18 mouse cellular contexts compared by ENCODE assay signal in the genomic region with DNA sequence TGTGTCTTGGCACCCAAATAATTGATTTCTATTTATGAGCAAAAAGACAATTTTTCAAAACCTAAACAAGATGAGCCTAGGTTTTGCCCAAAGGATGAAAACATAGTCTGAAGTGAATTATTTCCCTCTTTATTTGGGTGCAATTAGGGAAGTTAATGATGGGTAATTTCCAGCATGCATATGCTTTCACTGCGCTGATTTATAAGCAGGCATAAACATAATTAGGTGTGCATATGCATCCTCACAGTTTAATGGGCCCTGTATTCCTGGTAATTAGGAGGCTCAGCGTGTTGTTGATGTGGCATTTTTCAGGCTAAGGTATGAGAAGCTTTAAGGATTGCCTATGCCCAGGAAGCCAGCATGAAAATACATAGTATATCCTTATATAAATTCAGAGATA.
A peak's percentile ranks its signal among the peaks of the same experiment; 100 is the strongest.
DNase-seq lines count a peak whose midpoint lies in the region; ATAC-seq lines count a peak whose summit lies in the region.
"Had no signal": no experiment of that assay in that cellular context is flagged by ENCODE, and none has a peak within 500 bp of the region (broad histone marks: within the 10 kb centered on the region; RNA-seq: fewer than 3 reads in every experiment).

No protein-coding gene starts in this region.

- H3K9ac ChIP-seq in midbrain, embryonic 14.5 days (replicated peaks; ENCODE audit: low read length), result no peak overlapping the region
- H3K9ac ChIP-seq in midbrain, embryonic 16.5 days (ENCODE audit: low read depth, low read length), result no peak overlapping the region
- no peak overlapping the region for H3K9ac ChIP-seq in forebrain, embryonic 15.5 days (replicated peaks)
- no peak overlapping the region for H3K9ac ChIP-seq in hindbrain, embryonic 15.5 days
- H3K9ac ChIP-seq in neural tube, embryonic 15.5 days (replicated peaks), result no peak overlapping the region
- H3K9ac ChIP-seq: liver, postnatal 0 days had no signal

- DNase-seq in midbrain, embryonic 14.5 days, result peak; percentile 21
- no peak for DNase-seq in kidney, adult 11 months
- DNase-seq: B cell, adult 2 months; cerebellum, adult 2 months; cerebellum, postnatal 36 days; heart, postnatal 14 days; kidney, postnatal 36 days; liver, postnatal 0 days; lung, postnatal 14 days; thymus, postnatal 25 days had no signal

- H3K4me1 ChIP-seq in midbrain, embryonic 14.5 days (ENCODE audit: control insufficient read depth, insufficient read depth, low read length), result no peaks in the 10 kb centered on the region
- no peaks in the 10 kb centered on the region; the same call in 1 of the 2 replicates for H3K4me1 ChIP-seq in midbrain, embryonic 16.5 days (ENCODE audit: control insufficient read depth, insufficient read depth, low read length)
- peaks cover 12% of the 10 kb centered on the region for H3K4me1 ChIP-seq in forebrain, embryonic 15.5 days
- peaks cover 9% of the 10 kb centered on the region; the same call in 1 of the 2 replicates for H3K4me1 ChIP-seq in hindbrain, embryonic 15.5 days (replicated peaks)
- peaks cover 9% of the 10 kb centered on the region for H3K4me1 ChIP-seq in neural tube, embryonic 15.5 days

- no peaks in the 10 kb centered on the region for H3K36me3 ChIP-seq in midbrain, embryonic 14.5 days (ENCODE audit: control insufficient read depth, insufficient read depth, low read length)
- no peaks in the 10 kb centered on the region for H3K36me3 ChIP-seq in midbrain, embryonic 16.5 days (ENCODE audit: control insufficient read depth, insufficient read depth, low read length)
- H3K36me3 ChIP-seq in forebrain, embryonic 15.5 days, result no peaks in the 10 kb centered on the region
- no peaks in the 10 kb centered on the region for H3K36me3 ChIP-seq in hindbrain, embryonic 15.5 days
- no peaks in the 10 kb centered on the region for H3K36me3 ChIP-seq in neural tube, embryonic 15.5 days
- H3K36me3 ChIP-seq: limb, embryonic 10.5 days had no signal

- H3K4me2 ChIP-seq in midbrain, embryonic 14.5 days (ENCODE audit: low read length), result no peak overlapping the region
- no peak overlapping the region for H3K4me2 ChIP-seq in midbrain, embryonic 16.5 days (ENCODE audit: low read length)
- H3K4me2 ChIP-seq in forebrain, embryonic 15.5 days (replicated peaks), result no peak overlapping the region
- H3K4me2 ChIP-seq in hindbrain, embryonic 15.5 days, result no peak overlapping the region
- no peak overlapping the region for H3K4me2 ChIP-seq in neural tube, embryonic 15.5 days
- H3K4me2 ChIP-seq: heart, embryonic 11.5 days had no signal

- no peak overlapping the region for H3K4me3 ChIP-seq in midbrain, embryonic 14.5 days (replicated peaks; ENCODE audit: low read depth, low read length)
- H3K4me3 ChIP-seq in midbrain, embryonic 16.5 days (ENCODE audit: low read depth, low read length), result no peak overlapping the region
- H3K4me3 ChIP-seq in forebrain, embryonic 15.5 days, result no peak overlapping the region
- no peak overlapping the region for H3K4me3 ChIP-seq in hindbrain, embryonic 15.5 days
- no peak overlapping the region for H3K4me3 ChIP-seq in neural tube, embryonic 15.5 days (replicated peaks)
- H3K4me3 ChIP-seq: left cerebral cortex, adult 2 months; limb, embryonic 10.5 days had no signal

- H3K9me3 ChIP-seq in midbrain, embryonic 14.5 days (ENCODE audit: control insufficient read depth, low read length), result no peaks in the 10 kb centered on the region
- H3K9me3 ChIP-seq in midbrain, embryonic 16.5 days (replicated peaks; ENCODE audit: control insufficient read depth, low read length, poor library complexity, severe bottlenecking), result no peaks in the 10 kb centered on the region
- H3K9me3 ChIP-seq in forebrain, embryonic 15.5 days, result no peaks in the 10 kb centered on the region
- no peaks in the 10 kb centered on the region for H3K9me3 ChIP-seq in hindbrain, embryonic 15.5 days
- H3K9me3 ChIP-seq in neural tube, embryonic 15.5 days (replicated peaks), result no peaks in the 10 kb centered on the region
- H3K9me3 ChIP-seq: limb, embryonic 10.5 days had no signal

- ATAC-seq in midbrain, embryonic 14.5 days (ENCODE audit: low FRiP score, low TSS enrichment), result no peak
- no peak for ATAC-seq in midbrain, embryonic 16.5 days
- peak; percentile 58; the same call in 1 of the 2 replicates for ATAC-seq in forebrain, embryonic 15.5 days (replicated peaks)
- ATAC-seq in hindbrain, embryonic 15.5 days (ENCODE audit: low FRiP score, low read depth), result peak; percentile 73
- ATAC-seq in neural tube, embryonic 15.5 days (ENCODE audit: low FRiP score), result peak; percentile 88
- no peak for ATAC-seq in frontal cortex, adult (ENCODE audit: low TSS enrichment)
- ATAC-seq: liver, postnatal 0 days had no signal

- 73% methylated on average over 2 of the region's 2 CpGs for WGBS in midbrain, embryonic 14.5 days
- WGBS in midbrain, embryonic 16.5 days, result 80% methylated on average over 2 of the region's 2 CpGs
- WGBS in forebrain, embryonic 15.5 days, result 27% methylated on average over 2 of the region's 2 CpGs
- 51% methylated on average over 2 of the region's 2 CpGs for WGBS in hindbrain, embryonic 15.5 days
- WGBS in neural tube, embryonic 15.5 days, result 24% methylated on average over 2 of the region's 2 CpGs

- H3K27ac ChIP-seq in midbrain, embryonic 14.5 days (replicated peaks; ENCODE audit: low read depth, low read length), result no peak overlapping the region
- no peak overlapping the region for H3K27ac ChIP-seq in midbrain, embryonic 16.5 days (ENCODE audit: low read length)
- H3K27ac ChIP-seq in forebrain, embryonic 15.5 days (replicated peaks), result no peak overlapping the region
- no peak overlapping the region for H3K27ac ChIP-seq in hindbrain, embryonic 15.5 days (replicated peaks)
- no peak overlapping the region; the same call in 1 of the 2 replicates for H3K27ac ChIP-seq in neural tube, embryonic 15.5 days (replicated peaks)
- H3K27ac ChIP-seq: left cerebral cortex, adult 2 months; limb, embryonic 10.5 days had no signal

- H3K27me3 ChIP-seq in midbrain, embryonic 14.5 days (ENCODE audit: control insufficient read depth, insufficient read depth, low read length), result no peaks in the 10 kb centered on the region
- H3K27me3 ChIP-seq in midbrain, embryonic 16.5 days (ENCODE audit: control insufficient read depth, insufficient read depth, low read depth, low read length), result no peaks in the 10 kb centered on the region
- no peaks in the 10 kb centered on the region for H3K27me3 ChIP-seq in forebrain, embryonic 15.5 days
- no peaks in the 10 kb centered on the region for H3K27me3 ChIP-seq in hindbrain, embryonic 15.5 days
- no peaks in the 10 kb centered on the region for H3K27me3 ChIP-seq in neural tube, embryonic 15.5 days (replicated peaks)

Comparison
In these comparisons a context has a peak if more than half of its experiments do, and no peak if none do; other contexts are left out.
1. ATAC-seq: peak in forebrain, embryonic 15.5 days (single experiment), hindbrain, embryonic 15.5 days (single experiment) and neural tube, embryonic 15.5 days (single experiment); none in midbrain, embryonic 14.5 days (single experiment), midbrain, embryonic 16.5 days (single experiment) and frontal cortex, adult (single experiment).